Mouse (Mus musculus): ENCODE data around the gene Tmem53.

- no peak for TF ChIP-seq CTCF (IDR thresholded peaks at IDR 0.05; ENCODE audit: borderline replicate concordance, control insufficient read depth, extremely low read depth, insufficient read depth, low read length, poor library complexity)
- TF ChIP-seq POLR2A (IDR thresholded peaks at IDR 0.05; ENCODE audit: control insufficient read depth, extremely low read depth, insufficient read depth, low read length, poor library complexity): no peak
These were observed 31.8 kb downstream of the Tmem53 start for GRCm38 (mm10) chr4:117283271-117284191.
